Mouse (Mus musculus): ENCODE data around the gene Alx3.

GRCm38 (mm10) chr3:107626751-107627150 lies 31.9 kb downstream of the Alx3 start:
- no peak for TF ChIP-seq CTCF (IDR thresholded peaks at IDR 0.05; ENCODE audit: extremely low read depth, insufficient read depth, low read length)
- TF ChIP-seq POLR2A (IDR thresholded peaks at IDR 0.05; ENCODE audit: extremely low read depth, insufficient read depth, low read length), result no peak
